Mouse (Mus musculus): ENCODE data around the gene Nanos3.

Gene Nanos3

GRCm38 (mm10) chr8:84202466-84202865 lies 17.4 kb upstream of the Nanos3 start:
- in situ Hi-C loops (cut with MboI, MseI): loop anchor here (5.0 kb wide), 1 partner anchor 455 kb away; no protein-coding TSS in a partner anchor

GRCm38 (mm10) chr8:84201545-84202245 lies 16.7 kb upstream of the Nanos3 start:
- in situ Hi-C loops (cut with MboI, MseI): loop anchor here (5.0 kb wide), 1 partner anchor 456 kb away; no protein-coding TSS in a partner anchor

GRCm38 (mm10) chr8:84200652-84201544 lies 15.9 kb upstream of the Nanos3 start:
- in situ Hi-C loops (cut with MboI, MseI): loop anchor here (5.0 kb wide), 1 partner anchor 456 kb away; no protein-coding TSS in a partner anchor

- in situ Hi-C loops (cut with MboI, MseI): loop anchor here (5.0 kb wide), 1 partner anchor 457 kb away; no protein-coding TSS in a partner anchor
These were observed 15.1 kb upstream of the Nanos3 start for GRCm38 (mm10) chr8:84200126-84200555.

GRCm38 (mm10) chr8:84199348-84200125 lies 14.5 kb upstream of the Nanos3 start:
- in situ Hi-C loops (cut with MboI, MseI): loop anchor here (5.0 kb wide), 1 partner anchor 458 kb away; no protein-coding TSS in a partner anchor

GRCm38 (mm10) chr8:84198871-84199270 lies 13.9 kb upstream of the Nanos3 start:
- in situ Hi-C loops (cut with MboI, MseI): no loop called here

GRCm38 (mm10) chr8:84197922-84198774 lies 13.1 kb upstream of the Nanos3 start:
- in situ Hi-C loops (cut with MboI, MseI): no loop called here

- in situ Hi-C loops (cut with MboI, MseI): no loop called here
These were observed 12.3 kb upstream of the Nanos3 start for GRCm38 (mm10) chr8:84197141-84197921.

- in situ Hi-C loops (cut with MboI, MseI): no loop called here
These were observed 9.3 kb upstream of the Nanos3 start for GRCm38 (mm10) chr8:84194224-84194743.

GRCm38 (mm10) chr8:84193566-84193965 lies 8.5 kb upstream of the Nanos3 start:
- in situ Hi-C loops (cut with MboI, MseI): no loop called here

- in situ Hi-C loops (cut with MboI, MseI): no loop called here
These were observed 8.1 kb upstream of the Nanos3 start for GRCm38 (mm10) chr8:84193161-84193560.

- in situ Hi-C loops (cut with MboI, MseI): no loop called here
These were observed 7.5 kb upstream of the Nanos3 start for GRCm38 (mm10) chr8:84192555-84192954.

- in situ Hi-C loops (cut with MboI, MseI): no loop called here
These were observed 7.0 kb upstream of the Nanos3 start for GRCm38 (mm10) chr8:84192023-84192422.

- in situ Hi-C loops (cut with MboI, MseI): no loop called here
These were observed 5.3 kb upstream of the Nanos3 start for GRCm38 (mm10) chr8:84190191-84190867.

- in situ Hi-C loops (cut with MboI, MseI): loop anchor here (10.0 kb wide), 1 partner anchor 995 kb away; no protein-coding TSS in a partner anchor
These were observed 4.6 kb upstream of the Nanos3 start for GRCm38 (mm10) chr8:84189603-84190002.

GRCm38 (mm10) chr8:84188671-84189070 lies 3.7 kb upstream of the Nanos3 start:
- in situ Hi-C loops (cut with MboI, MseI): loop anchor here (10.0 kb wide), 1 partner anchor 994 kb away; no protein-coding TSS in a partner anchor

GRCm38 (mm10) chr8:84187065-84187755 lies 2.2 kb upstream of the Nanos3 start:
- in situ Hi-C loops (cut with MboI, MseI): loop anchor here (10.0 kb wide), 1 partner anchor 992 kb away; no protein-coding TSS in a partner anchor

GRCm38 (mm10) chr8:84186547-84186946 lies 1.5 kb upstream of the Nanos3 start:
- in situ Hi-C loops (cut with MboI, MseI): loop anchor here (10.0 kb wide), 1 partner anchor 992 kb away; no protein-coding TSS in a partner anchor

Data from regulatory T cell (primary cell).